Mouse (Mus musculus): ENCODE data around the gene Rnf123.

GRCm38 (mm10) chr9:108051184-108051930 lies 31.8 kb downstream of the Rnf123 start:
- TF ChIP-seq ZNF384 (IDR thresholded peaks at IDR 0.05; ENCODE audit: low read depth, low read length) (no peak), CHD2 (IDR thresholded peaks at IDR 0.05; ENCODE audit: low read depth, low read length) (no peak), MAFK (IDR thresholded peaks at IDR 0.05; ENCODE audit: insufficient read depth, low read depth, low read length) (no peak), HCFC1 (IDR thresholded peaks at IDR 0.05; ENCODE audit: borderline replicate concordance, insufficient read depth, low read length) (no peak)
